Mouse (Mus musculus): ENCODE data around the gene Filip1l. TPM values are rescaled to one million over a fixed set of nuclear protein-coding genes. Genes with fewer than 3 reads are reported as not detected.

Gene Filip1l
- total RNA-seq, 4 experiments from 2014 or later = 4.2 to 5.0 (median 4.7) TPM

GRCm38 (mm10) chr16:57433671-57434070, 80.8 kb downstream of the Filip1l start:
- no peak for DNase-seq (ENCODE audit: low spot score in 2 of 2)

- no peak for DNase-seq (ENCODE audit: low spot score in 2 of 2)
These were observed 81.7 kb downstream of the Filip1l start for GRCm38 (mm10) chr16:57434640-57435039.

GRCm38 (mm10) chr16:57437523-57438287, 84.8 kb downstream of the Filip1l start:
- no peak for DNase-seq (ENCODE audit: low spot score in 2 of 2)

GRCm38 (mm10) chr16:57438288-57438685, 85.4 kb downstream of the Filip1l start:
- DNase-seq (ENCODE audit: low spot score in 2 of 2) = no peak

- DNase-seq (ENCODE audit: low spot score in 2 of 2) = no peak
These were observed 86.3 kb downstream of the Filip1l start for GRCm38 (mm10) chr16:57439206-57439605.

- no peak for DNase-seq (ENCODE audit: low spot score in 2 of 2)
These were observed 88.0 kb downstream of the Filip1l start for GRCm38 (mm10) chr16:57440706-57441437.

GRCm38 (mm10) chr16:57445096-57446094, 92.5 kb downstream of the Filip1l start:
- no peak for DNase-seq (ENCODE audit: low spot score in 2 of 2)

- DNase-seq (ENCODE audit: low spot score in 2 of 2) = no peak
These were observed 100.1 kb downstream of the Filip1l start for GRCm38 (mm10) chr16:57453009-57453408.

GRCm38 (mm10) chr16:57454106-57454763, 101.3 kb downstream of the Filip1l start:
- no peak for DNase-seq (ENCODE audit: low spot score in 2 of 2)

GRCm38 (mm10) chr16:57455573-57455972, 102.7 kb downstream of the Filip1l start:
- DNase-seq (ENCODE audit: low spot score in 2 of 2) = no peak

GRCm38 (mm10) chr16:57456003-57456402, 103.1 kb downstream of the Filip1l start:
- no peak for DNase-seq (ENCODE audit: low spot score in 2 of 2)

- no peak for DNase-seq (ENCODE audit: low spot score in 2 of 2)
These were observed 112.6 kb downstream of the Filip1l start for GRCm38 (mm10) chr16:57465386-57465913.

- DNase-seq (ENCODE audit: low spot score in 2 of 2) = no peak
These were observed 116.4 kb downstream of the Filip1l start for GRCm38 (mm10) chr16:57469301-57469700.

GRCm38 (mm10) chr16:57469869-57470268, 117.0 kb downstream of the Filip1l start:
- DNase-seq (ENCODE audit: low spot score in 2 of 2) = no peak

GRCm38 (mm10) chr16:57470286-57470830, 117.5 kb downstream of the Filip1l start:
- no peak for DNase-seq (ENCODE audit: low spot score in 2 of 2)

- no peak for DNase-seq (ENCODE audit: low spot score in 2 of 2)
These were observed 118.2 kb downstream of the Filip1l start for GRCm38 (mm10) chr16:57471071-57471470.

- no peak for DNase-seq (ENCODE audit: low spot score in 2 of 2)
These were observed 120.7 kb downstream of the Filip1l start for GRCm38 (mm10) chr16:57473415-57474085.

GRCm38 (mm10) chr16:57478451-57478850, 125.6 kb downstream of the Filip1l start:
- DNase-seq (ENCODE audit: low spot score in 2 of 2) = no peak

GRCm38 (mm10) chr16:57479776-57480175, 126.9 kb downstream of the Filip1l start:
- no peak for DNase-seq (ENCODE audit: low spot score in 2 of 2)

- DNase-seq (ENCODE audit: low spot score in 2 of 2) = no peak
These were observed 129.4 kb downstream of the Filip1l start for GRCm38 (mm10) chr16:57482264-57482663.

Data from layer of hippocampus, adult 8-10 months (tissue).